Mouse (Mus musculus) cerebellum, adult 2 months (tissue): ENCODE measurements around the gene Gpatch8. TPM values are rescaled to one million over a fixed set of nuclear protein-coding genes. Genes with fewer than 3 reads are reported as not detected.
A peak's percentile ranks its signal among the peaks of the same experiment; 100 is the strongest.

Experiments used
- DNase-seq, 2 experiments: peaks; one replicate each; pipeline ENCODE4 v3.0.0; 2021
- H3K27ac ChIP-seq: fragments of 200-500 bp; 2 replicates; pipeline ENCODE4 v1.5.1; 2012; ENCODE audit warnings: low read length, control low read depth, inconsistent platforms; ENCODE audit not compliant: insufficient read depth
- H3K27me3 ChIP-seq: fragments of 200-500 bp; 2 replicates; pipeline ENCODE4 v1.6.1; 2012; ENCODE audit warnings: inconsistent platforms, mild to moderate bottlenecking, low read length, moderate library complexity; ENCODE audit not compliant: control insufficient read depth, insufficient read depth
- H3K4me1 ChIP-seq: fragments of 200-500 bp; 2 replicates; pipeline ENCODE4 v1.6.1; 2011; ENCODE audit warnings: low read length; ENCODE audit not compliant: control insufficient read depth, insufficient read depth
- H3K4me3 ChIP-seq: fragments of 200-500 bp; replicated peaks from 2 replicates; pipeline ENCODE3; 2011; ENCODE audit warnings: mild to moderate bottlenecking, low read depth, low read length, control low read depth; ENCODE audit not compliant: insufficient read depth
- CTCF ChIP-seq: fragments of 200-500 bp; IDR thresholded peaks from 2 replicates; pipeline ENCODE4 v1.5.1; 2011; ENCODE audit warnings: low read depth, mild to moderate bottlenecking, control low read depth, low read length, moderate library complexity, borderline replicate concordance; ENCODE audit not compliant: insufficient read depth
- POLR2A ChIP-seq: fragments of 200-500 bp; IDR thresholded peaks from 2 replicates; pipeline ENCODE4 v1.6.1; 2011; ENCODE audit warnings: low read length, control low read depth, borderline replicate concordance; ENCODE audit not compliant: insufficient read depth
- WGBS: fragments of 180-500 bp; shearing (Covaris S2); methylation state at CpG from one replicate; pipeline ENCODE4 v1.1.7; 2018; 5-methylcytosine and 5-hydroxymethylcytosine counted together
- polyA plus RNA-seq: library from polyadenylated mRNA; depleted of rRNA; stranded (reverse); fragments of >200 nt; gene quantifications from 2 replicates; pipeline ENCODE4 v1.2.3, GENCODE M21; 2012

Gpatch8 gene
- polyA plus RNA-seq, 1 experiment: 64.7 TPM

GRCm38 (mm10) chr11:102448327-102448726, 107.9 kb downstream of the Gpatch8 start:
- Histone ChIP-seq H3K27me3 (no peaks in the 10 kb centered on the region), H3K27ac (peak overlapping the region; percentile 77), H3K4me3 (peak overlapping the region; percentile 3), H3K4me1 (peaks cover 33% of the 10 kb centered on the region)
- TF ChIP-seq POLR2A (no peak), CTCF (no peak)
- peak; percentile 41 to 51 for DNase-seq
- 9% methylated on average over 8 of the region's 8 CpGs for WGBS

- no peaks in the 10 kb centered on the region for H3K27me3 ChIP-seq
- DNase-seq: peak; percentile 82 to 87
- under 1% methylated on average over 30 of the region's 40 CpGs for WGBS
- peak; percentile 54 for TF ChIP-seq CTCF
- peak; percentile 65 for TF ChIP-seq POLR2A
- H3K27ac ChIP-seq: peak within 1 kb of the TSS; percentile 95
- peak within 1 kb of the TSS; percentile 80 for H3K4me3 ChIP-seq
- H3K4me1 ChIP-seq: peaks cover 33% of the 10 kb centered on the region
These were observed 108.7 kb downstream of the Gpatch8 start, which contains the start of gene Fam171a2 for GRCm38 (mm10) chr11:102447497-102447896. Gene Fam171a2 (minus strand): TSS chr11:102447682.

- H3K4me3 ChIP-seq: peak overlapping the region; percentile 80
- peak; percentile 75 to 79 for DNase-seq
- TF ChIP-seq CTCF (no peak), POLR2A (no peak)
- WGBS: 1% methylated on average over 49 of the region's 49 CpGs
- H3K4me1 ChIP-seq: peaks cover 33% of the 10 kb centered on the region
- peak overlapping the region; percentile 95 for H3K27ac ChIP-seq
- H3K27me3 ChIP-seq: no peaks in the 10 kb centered on the region
These were observed 109.4 kb downstream of the Gpatch8 start for GRCm38 (mm10) chr11:102446581-102447461.

GRCm38 (mm10) chr11:102445891-102446361, 110.3 kb downstream of the Gpatch8 start:
- WGBS: 7% methylated on average over 7 of the region's 7 CpGs
- peak; percentile 48 to 57 for DNase-seq

GRCm38 (mm10) chr11:102445264-102445890, 110.8 kb downstream of the Gpatch8 start:
- Histone ChIP-seq H3K27ac (no peak overlapping the region), H3K4me1 (peaks cover 33% of the 10 kb centered on the region), H3K4me3 (peak overlapping the region; percentile 80), H3K27me3 (no peaks in the 10 kb centered on the region)
- 25% methylated on average over 10 of the region's 10 CpGs for WGBS
- TF ChIP-seq CTCF: no peak
- no peak for TF ChIP-seq POLR2A
- DNase-seq: peak in 1 of 2 experiments; percentile 31

More at GRCm38 (mm10) chr11:102445891-102446361, 110.3 kb downstream of the Gpatch8 start:
- Histone ChIP-seq H3K27me3 (no peaks in the 10 kb centered on the region), H3K4me3 (peak overlapping the region; percentile 80), H3K27ac (peak overlapping the region; percentile 55), H3K4me1 (peaks cover 33% of the 10 kb centered on the region)
- TF ChIP-seq CTCF (no peak), POLR2A (no peak)

GRCm38 (mm10) chr11:102444781-102445180, 111.4 kb downstream of the Gpatch8 start:
- H3K27me3 ChIP-seq: no peaks in the 10 kb centered on the region
- peaks cover 35% of the 10 kb centered on the region for H3K4me1 ChIP-seq
- no peak for TF ChIP-seq POLR2A
- TF ChIP-seq CTCF: no peak
- DNase-seq: no peak
- H3K27ac ChIP-seq: no peak overlapping the region
- H3K4me3 ChIP-seq: peak overlapping the region; percentile 8
- WGBS: 27% methylated on average over 6 of the region's 6 CpGs

- H3K4me3 ChIP-seq: no peak overlapping the region
- DNase-seq: no peak
These were observed 111.9 kb downstream of the Gpatch8 start for GRCm38 (mm10) chr11:102444321-102444720.

GRCm38 (mm10) chr11:102443740-102444139, 112.5 kb downstream of the Gpatch8 start:
- whole genome bisulfite sequencing: 45% methylated on average over 12 of the region's 12 CpGs
- TF ChIP-seq CTCF: no peak
- TF ChIP-seq POLR2A: no peak
- no peak for DNase-seq
- peaks cover 37% of the 10 kb centered on the region for H3K4me1 ChIP-seq
- no peaks in the 10 kb centered on the region for H3K27me3 ChIP-seq
- H3K4me3 ChIP-seq: no peak overlapping the region
- no peak overlapping the region for H3K27ac ChIP-seq

More at GRCm38 (mm10) chr11:102444321-102444720, 111.9 kb downstream of the Gpatch8 start:
- TF ChIP-seq CTCF (no peak), POLR2A (no peak)
- Histone ChIP-seq H3K27ac (no peak overlapping the region), H3K27me3 (no peaks in the 10 kb centered on the region), H3K4me1 (peaks cover 35% of the 10 kb centered on the region)
- 83% methylated on average over 3 of the region's 3 CpGs for WGBS
